Mouse (Mus musculus): Measurements from ENCODE around the gene Ubap1l. TPM values are rescaled to one million over a fixed set of nuclear protein-coding genes. Genes with fewer than 3 reads are reported as not detected.

Gene Ubap1l
- polyA plus RNA-seq, 1 experiment, result 0.05 TPM

DNA sequence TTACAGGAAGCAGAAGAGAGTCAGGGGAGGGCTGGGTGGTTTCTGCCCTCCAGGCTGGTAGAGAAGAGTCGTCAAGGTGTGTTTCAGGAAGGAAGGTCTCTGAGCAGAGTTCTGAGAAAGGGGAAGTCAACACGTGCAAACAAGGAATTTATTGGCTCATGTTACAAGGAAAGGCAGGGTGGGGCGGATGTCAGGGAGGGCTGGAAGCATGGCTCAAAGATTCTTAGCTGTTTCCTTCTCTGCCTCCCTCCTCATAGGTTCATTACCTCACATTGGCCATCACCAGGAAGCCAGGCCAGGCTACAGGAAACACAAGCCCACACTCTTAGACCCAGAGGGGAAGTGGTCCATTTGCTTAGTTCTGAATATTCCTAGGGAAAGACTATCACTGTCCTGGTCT, 63.6 kb downstream of the Ubap1l start:
- TF ChIP-seq GATA1 (IDR thresholded peaks at IDR 0.05; ENCODE audit: low read length), result no peak

DNA sequence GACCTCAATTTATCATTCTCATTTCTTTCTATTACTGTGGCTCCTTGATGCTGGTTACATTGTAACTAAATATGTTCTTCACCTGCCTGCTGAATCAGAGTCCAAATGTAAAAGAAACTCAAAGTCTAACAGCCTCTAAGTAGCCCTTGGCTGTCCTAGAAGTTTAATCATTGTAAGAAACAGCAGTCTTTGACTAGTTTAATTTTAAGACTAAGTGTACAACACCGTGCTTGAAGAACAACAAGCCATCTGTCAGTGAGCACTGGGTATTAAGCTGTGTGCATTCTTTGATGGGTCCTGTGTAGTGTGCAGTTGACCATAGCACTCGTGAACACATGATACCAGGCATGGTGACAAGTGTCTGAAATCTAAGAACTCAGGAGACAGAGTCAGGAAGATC, 66.7 kb downstream of the Ubap1l start:
- no peak for TF ChIP-seq GATA1 (IDR thresholded peaks at IDR 0.05; ENCODE audit: low read length)

DNA sequence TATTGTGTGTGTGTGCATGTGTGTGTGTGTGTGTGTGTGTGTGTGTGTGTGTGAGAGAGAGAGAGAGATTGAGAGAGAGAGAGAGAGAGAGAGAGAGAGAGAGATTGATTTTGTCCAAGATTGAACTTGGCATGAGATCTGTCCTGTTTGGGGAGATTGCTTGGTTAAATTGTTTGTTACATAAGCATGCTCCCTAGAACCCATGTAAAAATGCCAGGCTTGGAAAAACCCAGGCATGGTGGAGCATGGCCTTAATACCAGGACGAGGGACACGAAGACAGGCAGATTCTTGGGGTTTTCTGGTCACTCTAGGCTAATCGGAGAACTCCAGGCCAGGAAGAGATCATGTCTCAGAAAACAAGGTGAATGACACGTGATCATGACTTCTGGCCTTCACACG, 67.2 kb downstream of the Ubap1l start:
- TF ChIP-seq GATA1 (IDR thresholded peaks at IDR 0.05; ENCODE audit: low read length), result no peak

Other genes starting within 250 kb of the Ubap1l start
- not detected in 2 replicates for gene Igdcc3, start 219.9 kb upstream of the Ubap1l start, polyA plus RNA-seq (2012)
- 10.1 and 14.4 TPM in 2 replicates for gene Parp16, start 165.7 kb upstream of the Ubap1l start, polyA plus RNA-seq (2012)
- not detected in 2 replicates for gene Cilp, start 95.9 kb upstream of the Ubap1l start, polyA plus RNA-seq (2012)
- gene Clpx, start 66.8 kb upstream of the Ubap1l start, polyA plus RNA-seq (2012), result 19.2 and 25.8 TPM in 2 replicates
- 29.8 and 42.2 TPM in 2 replicates for gene Pdcd7, start 14.9 kb upstream of the Ubap1l start, polyA plus RNA-seq (2012)
- gene Kbtbd13, start 30.6 kb downstream of the Ubap1l start, polyA plus RNA-seq (2012), result not detected in 2 replicates
- not detected in 2 replicates for gene Rasl12, start 37.5 kb downstream of the Ubap1l start, polyA plus RNA-seq (2012)
- not detected in 2 replicates for gene Slc51b, start 61.9 kb downstream of the Ubap1l start, polyA plus RNA-seq (2012)
- gene Mtfmt, start 74.7 kb downstream of the Ubap1l start, polyA plus RNA-seq (2012), result 8.3 and 11.7 TPM in 2 replicates
- gene Spg21, start 99.9 kb downstream of the Ubap1l start, polyA plus RNA-seq (2012), result 20.7 and 28.0 TPM in 2 replicates
- not detected in 2 replicates for gene Ankdd1a, start 159.2 kb downstream of the Ubap1l start, polyA plus RNA-seq (2012)
- gene Plekho2, start 219.0 kb downstream of the Ubap1l start, polyA plus RNA-seq (2012), result 17.8 and 32.5 TPM in 2 replicates
- gene Pif1, start 226.1 kb downstream of the Ubap1l start, polyA plus RNA-seq (2012), result 8.1 and 9.4 TPM in 2 replicates

Measured in G1E-ER4 (cell line).